Mouse (Mus musculus) testis, postnatal 10 days (tissue): ENCODE measurements around the gene Tm4sf5.
"Not testable (repeated sequence)": the region's sequence is repeated elsewhere in the genome, so short reads cannot be mapped to it uniquely, and the experiment has no call there.

ENCODE experiments used
- DNase-seq: peaks from one replicate; pipeline ENCODE4 v3.0.0; 2021; ENCODE audit warnings: low spot score

Tm4sf5 gene

DNA sequence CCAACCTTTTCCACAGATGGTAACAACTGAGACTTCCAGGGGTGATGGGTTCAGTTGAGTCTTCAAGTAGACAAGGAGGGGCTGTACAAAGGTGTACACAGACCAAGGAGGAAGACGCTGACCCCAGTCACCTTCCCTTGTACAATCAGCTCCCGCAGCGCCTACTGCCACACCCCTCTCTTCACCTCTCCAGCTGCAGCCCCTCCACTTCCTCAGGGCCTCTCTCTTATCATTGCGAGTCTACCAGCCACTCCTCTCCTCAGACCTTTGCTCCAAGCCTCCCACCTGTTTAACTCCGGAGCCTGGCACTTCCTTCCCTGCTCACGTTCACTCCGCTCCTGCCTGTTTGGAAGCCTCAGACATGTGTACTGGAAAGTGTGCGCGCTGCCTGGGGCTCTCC, at the start of gene Tm4sf5:
Gene Tm4sf5 (plus strand): TSS at position 275 of the 400 bp plus-strand sequence.
- no peak for DNase-seq

DNA sequence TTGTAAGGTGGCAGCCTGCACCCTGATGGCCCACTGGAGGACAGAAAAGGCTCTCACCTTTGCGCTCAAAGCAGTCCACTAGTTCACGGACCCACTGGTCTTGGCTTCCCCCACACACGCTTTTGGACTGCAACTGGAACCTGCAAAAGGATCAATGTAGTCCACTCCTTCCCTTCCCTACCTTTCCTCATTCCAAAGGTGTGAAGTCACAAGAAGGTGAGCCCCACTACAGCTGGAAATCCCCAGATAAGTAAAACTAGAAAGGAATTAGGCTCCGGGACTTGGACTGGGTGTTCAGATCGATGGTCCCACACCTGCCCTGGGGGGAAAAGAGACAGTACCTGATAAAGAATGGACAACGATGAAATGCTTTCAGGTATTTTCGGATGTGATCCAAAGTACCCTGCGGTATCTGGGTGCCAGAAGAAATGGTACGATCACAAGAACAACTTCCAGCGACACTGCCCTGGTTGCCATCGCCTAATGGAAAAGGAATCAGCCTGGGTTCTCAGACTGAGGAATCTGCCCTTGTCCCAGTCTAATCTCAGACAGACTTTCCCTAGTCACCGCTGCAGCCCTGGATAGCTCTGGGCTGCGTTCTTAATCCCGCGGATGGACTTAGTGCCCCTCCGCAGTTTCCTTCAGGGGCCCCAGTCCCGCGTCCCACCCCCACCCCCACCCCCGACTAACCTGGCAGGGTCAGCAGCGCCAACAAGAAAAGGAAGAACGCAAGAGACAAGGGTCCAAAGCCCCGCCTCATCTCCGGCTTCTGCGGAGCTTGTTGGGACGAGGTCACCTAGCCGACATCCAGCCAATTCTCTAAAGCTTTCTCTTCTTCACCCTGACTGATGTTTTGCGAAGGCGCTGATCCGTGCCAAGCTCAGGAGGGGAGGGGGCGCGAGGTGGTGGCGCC, 46.1 kb upstream of the Tm4sf5 start, which contains the start of gene Zmynd15:
Gene Zmynd15 (plus strand): TSS at position 746 of the 913 bp plus-strand sequence.
- no peak for DNase-seq

DNA sequence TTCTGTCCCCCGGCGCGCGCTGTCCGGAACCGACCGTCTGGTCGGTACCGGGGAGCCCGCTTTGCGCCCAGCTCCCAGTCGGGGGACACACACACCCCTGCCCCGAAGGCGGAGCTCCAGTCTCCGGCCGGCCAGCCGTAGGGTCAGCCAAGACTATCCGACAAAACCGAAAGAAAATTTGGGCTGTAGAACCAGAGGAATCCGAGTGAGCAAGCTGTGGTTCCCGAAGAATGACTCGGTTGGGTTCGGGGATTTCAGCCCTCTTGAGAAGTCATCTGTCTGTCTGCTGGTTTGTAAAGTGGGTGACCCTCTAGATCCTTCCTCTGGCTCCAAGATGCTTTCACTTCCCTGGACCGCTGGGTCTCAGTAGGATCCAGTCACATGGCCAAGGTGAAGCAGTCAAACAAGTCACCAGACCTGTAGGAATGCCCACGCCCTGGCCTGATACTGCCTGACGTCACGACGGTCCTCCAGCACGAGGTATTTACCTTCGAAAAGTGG, 45.4 kb upstream of the Tm4sf5 start, which contains the start of gene Cxcl16:
Gene Cxcl16 (minus strand): TSS at position 384 of the 501 bp plus-strand sequence.
- peak; percentile 64 for DNase-seq

DNA sequence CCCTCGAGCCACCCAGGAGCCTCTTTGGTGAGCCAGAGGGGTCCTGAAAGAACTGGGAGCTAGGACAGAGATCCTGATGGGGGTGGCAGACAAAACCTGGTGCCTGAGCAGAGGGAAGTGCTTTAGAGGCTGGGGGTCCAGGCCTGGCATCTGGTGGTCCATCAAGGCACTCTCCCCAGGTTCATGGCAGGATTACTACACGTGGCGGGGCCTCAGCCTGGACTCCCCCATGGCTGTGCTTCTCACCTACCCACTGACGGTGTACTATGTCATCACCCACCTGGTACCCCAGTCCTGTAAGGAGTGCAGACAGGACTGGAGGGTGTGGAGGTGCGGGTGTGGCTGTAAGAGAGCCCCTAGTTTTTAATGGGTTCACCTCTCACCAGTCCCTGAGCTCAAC, 41.1 kb upstream of the Tm4sf5 start:
- DNase-seq: no peak

DNA sequence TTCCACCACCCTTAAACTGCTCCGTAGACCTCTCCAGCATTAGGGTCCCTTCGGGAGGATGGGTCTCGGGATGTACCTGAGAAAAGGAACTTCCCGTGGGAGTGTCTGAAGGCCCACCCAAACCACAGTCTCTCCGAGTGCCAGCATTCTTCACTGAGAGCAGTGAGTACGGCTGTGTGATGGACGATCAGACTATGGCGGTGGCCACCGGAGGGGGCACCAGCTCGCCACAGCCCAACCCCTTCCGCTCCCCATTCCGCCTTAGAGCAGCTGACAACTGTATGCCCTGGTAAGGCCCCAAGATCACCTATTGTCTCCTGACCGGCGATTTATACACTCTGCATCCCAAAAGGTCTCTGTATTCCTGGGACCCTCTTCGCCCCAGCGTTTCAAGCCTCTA, 39.8 kb upstream of the Tm4sf5 start:
- DNase-seq: no peak

DNA sequence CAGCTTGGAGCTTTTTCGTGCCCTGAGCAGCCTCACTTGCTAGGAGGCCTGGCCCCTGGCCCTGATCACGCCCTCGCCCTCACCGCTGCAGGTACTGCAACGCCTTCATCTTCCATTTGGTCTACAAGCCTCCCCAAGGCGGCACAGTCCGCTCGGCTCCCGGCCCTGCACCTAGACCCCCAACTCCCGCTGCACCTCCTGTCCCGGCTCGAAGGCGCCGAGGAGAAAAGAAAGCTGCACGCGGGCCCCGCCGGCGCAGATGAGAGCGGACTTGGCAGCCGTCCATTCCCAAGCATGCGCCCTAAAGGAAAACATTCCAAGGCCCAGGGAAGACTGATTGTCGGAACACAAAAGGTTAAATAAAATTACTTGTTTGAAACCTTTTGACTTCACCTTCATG, 39.2 kb upstream of the Tm4sf5 start:
- DNase-seq: peak; percentile 72

DNA sequence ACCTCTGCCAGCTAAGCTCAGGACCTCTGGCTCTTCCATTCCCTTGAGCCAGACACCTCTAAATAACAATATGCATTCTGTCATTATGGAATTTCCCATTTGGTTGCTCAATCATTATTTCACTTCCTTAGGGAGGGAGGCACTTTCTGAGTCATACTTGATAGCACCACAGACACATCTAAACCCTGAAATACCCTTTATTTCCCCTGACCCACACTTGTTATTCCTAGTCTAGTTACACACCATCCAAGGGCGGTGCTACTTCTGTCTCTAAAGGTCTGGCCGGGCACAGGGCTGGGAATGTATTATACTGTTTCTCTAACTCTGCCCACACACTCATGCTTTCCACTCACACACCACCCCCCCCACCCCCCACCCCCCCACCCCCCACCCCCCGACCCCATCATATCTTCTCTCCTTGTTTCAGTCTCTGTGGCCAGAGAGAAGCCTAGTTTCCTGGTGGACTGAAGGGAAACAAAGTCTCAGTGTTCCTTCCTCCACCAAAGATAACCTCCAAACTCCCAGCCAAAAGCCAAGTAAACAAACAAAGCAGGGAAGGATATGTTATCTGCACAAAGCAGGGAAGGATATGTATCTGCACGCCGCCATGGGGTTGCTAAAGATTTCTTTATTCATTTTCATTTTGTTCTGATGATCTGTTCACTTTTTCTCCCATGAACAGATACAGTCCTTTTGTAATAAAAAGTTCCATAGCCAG, 37.0 kb upstream of the Tm4sf5 start:
- no peak for DNase-seq

DNA sequence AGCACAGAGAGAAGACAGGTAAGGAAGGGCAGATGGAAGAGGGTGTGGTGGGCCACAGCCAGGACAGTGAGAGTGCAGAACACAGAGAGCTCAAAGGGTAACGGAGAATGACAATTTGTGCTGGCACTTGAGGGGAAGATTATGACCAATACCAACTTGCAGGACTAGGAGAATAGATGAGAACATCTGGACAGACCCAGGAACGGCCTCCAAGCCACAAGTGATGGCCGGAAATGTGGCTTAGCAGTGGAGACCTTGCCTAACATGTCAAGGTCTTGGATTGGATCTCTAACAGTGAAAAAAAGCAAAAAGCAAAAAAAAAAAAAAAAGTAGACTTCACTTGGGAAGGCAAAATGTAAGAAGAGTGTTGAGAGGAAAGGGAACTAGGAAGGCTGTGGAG, 35.3 kb upstream of the Tm4sf5 start:
- DNase-seq: no peak

DNA sequence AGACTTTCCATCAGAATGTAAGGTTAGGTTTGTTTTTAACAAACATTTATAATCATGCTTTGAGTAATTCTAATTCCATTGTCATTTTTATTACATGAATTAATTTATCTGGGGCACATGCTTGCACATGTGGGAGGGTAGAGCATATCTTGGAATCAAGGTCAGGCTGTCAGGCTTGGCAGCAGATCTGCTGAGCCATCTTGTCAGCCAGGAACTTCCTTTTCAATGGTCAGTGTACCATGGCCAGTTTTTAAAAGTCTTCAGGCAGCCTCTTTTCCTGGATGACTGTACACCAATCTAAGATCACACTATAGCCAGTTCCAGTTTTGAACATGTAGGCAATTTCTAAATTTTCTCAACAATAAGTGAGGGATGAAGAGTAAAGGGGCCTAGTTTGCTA, 32.3 kb upstream of the Tm4sf5 start:
- no peak for DNase-seq

DNA sequence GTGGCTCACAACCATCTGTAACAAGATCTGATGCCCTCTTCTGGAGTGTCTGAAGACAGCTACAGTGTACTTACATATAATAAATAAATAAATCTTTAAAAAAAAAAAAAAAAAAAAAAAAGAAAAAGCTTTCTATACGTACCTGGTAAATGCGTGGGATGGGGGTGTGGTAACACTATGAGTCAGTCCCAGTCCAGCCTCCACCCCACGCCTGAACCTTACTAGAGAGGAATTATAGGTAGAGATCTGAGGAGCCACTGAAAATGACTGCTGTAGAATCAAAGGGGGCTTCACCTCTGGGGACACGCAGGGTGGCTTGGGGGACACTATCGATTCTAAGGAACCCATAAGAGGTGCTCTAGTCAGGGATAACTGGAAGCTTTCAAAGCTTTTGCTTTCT, 31.8 kb upstream of the Tm4sf5 start:
- not testable (repeated sequence) for DNase-seq

DNA sequence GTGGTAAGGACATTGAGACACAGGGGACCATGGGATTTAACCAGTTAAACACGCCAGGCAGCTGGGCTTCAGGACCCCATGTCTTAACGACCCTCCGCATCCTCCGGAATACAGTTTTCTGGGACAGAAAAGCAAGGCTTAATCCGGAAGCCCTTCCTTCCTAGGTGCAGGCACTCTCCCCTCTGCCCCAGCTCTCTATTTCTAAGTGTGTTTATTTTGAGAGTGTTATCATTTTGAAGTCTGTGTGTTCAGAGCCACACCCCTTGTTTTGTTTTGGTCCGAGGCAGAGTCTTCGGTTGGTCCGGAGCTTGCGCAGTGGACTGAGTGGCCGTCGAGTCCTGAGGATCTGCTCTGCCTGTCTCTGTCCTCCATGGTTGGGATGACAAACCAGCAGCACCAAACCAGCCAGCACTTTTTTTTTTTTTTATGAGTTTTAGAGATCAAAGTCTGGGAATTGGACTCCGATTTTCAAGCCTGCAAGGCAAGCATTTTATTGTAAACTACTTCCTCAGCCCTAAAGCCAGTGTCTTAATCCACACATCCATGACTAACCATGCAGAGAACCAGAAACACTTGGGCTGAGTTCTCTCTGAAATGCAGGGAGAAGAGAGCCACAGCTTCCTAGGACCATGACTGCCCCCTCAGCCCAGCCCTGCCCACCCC, 30.0 kb upstream of the Tm4sf5 start:
- no peak for DNase-seq

DNA sequence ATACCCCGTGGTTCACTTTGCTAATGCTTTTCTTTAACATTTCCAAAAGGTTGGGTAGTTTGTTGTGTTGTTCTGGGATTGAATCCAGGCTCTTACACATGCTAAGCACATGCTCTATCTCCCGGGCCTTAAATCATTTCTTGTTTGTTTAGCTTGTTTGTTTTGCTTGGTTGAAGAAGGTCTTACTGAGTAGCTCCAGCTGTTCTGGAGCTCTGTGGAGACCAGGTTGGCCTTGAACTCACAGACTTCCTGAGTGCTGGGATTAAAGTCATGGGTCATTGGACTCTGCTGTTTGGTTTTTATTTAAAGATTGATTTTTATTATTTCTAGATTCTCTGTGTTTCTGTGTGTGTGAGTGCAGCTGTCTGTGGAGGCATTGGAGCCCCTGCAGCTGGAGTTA, 19.5 kb upstream of the Tm4sf5 start:
- no peak for DNase-seq

DNA sequence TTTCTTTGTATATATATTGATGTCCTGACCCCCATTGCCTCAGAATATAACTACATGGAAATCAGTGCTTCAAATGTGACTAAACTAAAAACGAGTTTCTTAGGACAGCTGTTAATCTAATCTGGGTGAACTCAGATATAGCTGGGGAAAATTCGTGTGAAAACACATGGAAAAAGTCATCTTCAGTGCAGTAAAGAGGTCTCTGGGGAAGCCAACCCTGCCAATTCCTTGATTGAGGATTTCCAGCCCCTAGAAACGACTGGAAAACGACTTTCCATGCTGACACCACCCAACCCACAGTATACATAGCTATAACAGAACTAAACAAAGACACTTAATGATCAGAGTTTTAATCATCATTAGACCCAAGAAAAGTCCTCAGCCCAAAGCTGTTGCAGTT, 17.2 kb upstream of the Tm4sf5 start:
- no peak for DNase-seq

DNA sequence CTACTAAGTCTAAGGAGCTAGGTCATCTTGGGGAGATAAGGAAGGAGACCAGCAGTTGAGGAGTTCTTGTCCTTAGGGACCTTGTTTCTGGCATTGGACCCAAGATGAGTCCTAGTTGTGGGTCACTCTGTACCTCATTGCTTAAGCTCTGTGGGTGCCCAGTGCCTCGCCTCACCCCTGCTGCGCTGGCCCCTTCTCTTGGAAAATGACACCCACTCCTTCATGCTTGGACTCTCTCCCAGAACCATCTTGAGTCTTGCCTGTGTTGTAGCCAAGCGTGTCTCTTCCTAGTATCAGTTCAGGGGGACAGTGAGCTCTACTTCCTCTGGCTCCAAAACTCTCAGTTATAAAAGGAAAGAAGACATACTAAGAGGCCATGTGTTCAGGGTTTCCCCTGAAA, 15.9 kb upstream of the Tm4sf5 start:
- DNase-seq: no peak

DNA sequence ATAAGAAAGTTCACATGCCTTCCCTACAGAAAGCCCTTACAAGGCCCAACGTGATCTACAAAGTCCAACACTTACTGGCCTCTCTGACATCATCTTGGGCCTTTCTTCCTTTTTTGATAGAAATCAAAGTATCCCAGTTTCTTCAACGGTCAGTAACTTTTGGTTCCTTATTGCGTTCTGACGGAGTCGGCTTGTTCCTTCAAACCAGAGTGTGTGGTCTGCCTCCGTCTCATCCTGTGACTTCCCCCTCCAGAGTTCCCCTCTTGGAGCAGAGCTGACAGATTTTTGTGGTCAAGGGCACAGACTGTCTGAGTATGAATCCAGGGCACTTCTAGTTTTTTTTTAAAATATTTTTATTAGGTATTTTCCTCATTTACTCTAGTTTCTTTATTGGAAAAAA, 15.4 kb upstream of the Tm4sf5 start:
- no peak for DNase-seq

DNA sequence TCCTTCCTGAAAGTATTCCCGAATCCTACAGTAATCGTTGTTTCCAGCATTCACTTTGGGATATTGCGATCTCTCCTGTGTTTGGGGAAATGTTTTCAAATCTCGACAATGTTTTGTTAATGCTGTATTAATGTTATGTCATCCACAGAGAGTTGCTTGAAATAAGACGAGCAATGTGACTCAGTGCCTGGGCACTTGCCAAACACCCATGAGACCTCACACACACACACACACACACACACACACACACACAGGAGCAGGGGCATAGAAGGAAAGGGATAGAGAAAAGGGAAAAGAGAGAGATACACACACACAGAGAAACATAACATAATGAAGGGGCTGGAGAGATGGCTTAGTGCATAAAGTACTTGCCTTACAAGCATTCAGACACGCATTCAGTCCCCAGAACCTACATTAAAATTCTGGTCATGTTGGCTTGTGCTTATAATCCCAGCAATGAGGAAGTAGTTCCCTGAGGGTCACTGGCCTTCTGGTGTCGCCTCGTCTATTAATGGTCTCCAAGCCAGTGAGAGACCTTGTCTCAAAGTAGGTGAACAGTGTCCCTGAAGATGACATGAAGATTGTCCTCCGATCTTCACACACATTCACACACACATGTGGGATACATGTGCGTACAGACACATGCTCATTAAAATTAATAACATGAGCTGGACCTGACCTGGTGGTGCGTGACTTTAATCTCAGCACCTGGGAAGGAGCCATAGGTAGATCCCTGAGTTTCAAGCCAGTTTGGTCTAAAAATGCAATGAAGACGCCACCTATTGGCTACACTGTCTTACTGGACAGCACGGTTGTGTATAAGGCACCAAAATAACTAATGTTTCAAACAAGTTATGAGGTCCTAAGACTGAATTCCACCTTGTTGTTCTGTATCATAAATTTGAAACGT, 5.2 kb upstream of the Tm4sf5 start:
- DNase-seq: no peak

DNA sequence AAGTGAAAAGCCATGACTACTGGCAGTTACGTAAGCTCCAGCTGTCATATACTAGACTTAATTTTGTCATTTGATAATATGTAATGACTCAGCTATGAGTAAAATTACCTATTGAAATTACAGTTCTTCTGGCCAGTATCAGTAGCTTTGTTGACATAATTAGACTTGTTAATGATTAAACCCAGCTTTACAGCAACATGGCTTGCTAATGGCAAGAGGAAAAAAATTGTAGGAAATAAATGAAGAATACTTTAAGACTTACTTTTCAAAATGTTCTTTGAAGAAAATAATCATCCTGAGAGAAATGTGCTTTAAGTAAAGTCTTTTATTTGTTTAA, 4.6 kb upstream of the Tm4sf5 start:
- no peak for DNase-seq

DNA sequence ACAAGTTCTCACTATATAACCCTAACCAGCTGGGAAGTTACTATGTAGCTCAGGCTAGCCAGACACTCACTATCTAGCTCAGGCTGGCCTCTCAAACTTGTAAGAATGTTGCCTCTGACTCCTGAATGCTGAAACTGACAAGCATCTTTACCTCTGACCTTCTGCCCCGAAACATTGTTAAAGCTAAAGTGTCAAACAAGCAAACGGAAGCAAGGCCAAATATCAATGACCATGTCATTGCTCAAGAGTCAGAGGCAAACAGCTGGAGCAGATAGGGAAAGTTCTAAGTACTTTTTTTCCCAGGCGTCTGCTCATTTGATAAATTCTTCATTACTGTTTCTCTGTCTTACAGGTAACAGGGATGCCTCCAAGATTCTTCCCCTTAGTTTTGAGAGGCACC, 3.0 kb upstream of the Tm4sf5 start:
- no peak for DNase-seq

DNA sequence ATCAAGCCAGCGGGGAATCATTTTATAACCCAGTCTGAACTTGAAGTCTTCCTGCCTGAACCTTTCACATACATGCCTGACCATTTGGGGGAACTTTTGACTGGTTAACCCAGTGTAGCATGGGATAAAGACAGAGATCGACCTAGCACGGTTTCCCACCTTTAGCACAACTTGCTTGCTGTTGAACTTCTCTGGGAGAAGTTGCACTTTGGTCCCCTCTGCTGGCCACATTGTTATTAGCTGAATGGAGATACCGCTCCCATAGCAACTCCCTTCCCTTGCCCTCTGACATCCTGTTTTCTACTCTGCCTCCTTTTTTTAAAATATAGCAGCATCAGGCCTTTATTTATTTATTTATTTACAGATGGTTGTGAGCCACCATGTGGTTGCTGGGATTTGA, 1.3 kb downstream of the Tm4sf5 start:
- peak; percentile 88 for DNase-seq

DNA sequence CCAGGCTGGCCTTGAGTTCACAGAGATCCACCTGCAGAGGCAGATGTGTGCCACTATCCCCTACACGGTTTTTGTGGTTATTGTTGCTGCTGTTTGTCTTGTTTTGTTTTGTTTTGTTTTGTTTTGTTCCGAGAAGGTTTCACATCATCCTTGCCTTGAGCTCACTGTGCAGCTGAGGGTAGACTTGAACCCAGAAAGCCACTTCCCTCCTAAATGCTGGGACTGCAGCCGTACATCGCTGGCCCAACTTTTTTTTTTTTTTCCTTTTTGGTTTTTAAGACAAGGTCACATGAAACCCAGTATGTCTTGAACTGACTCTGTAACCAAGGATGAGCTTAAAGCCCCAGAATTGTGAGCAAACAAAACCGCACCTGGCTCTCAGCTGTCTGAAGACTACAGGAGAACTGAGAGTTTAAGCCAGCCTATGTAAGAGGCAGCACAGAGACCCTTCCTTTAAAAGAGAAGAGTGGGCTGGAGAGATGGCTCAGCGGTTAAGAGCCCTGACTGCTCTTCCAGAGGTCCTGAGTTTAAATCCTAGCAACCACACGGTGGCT, 2.0 kb downstream of the Tm4sf5 start:
- no peak for DNase-seq
